Mouse (Mus musculus) layer of hippocampus, postnatal 14 days (tissue): Measurements from ENCODE around the gene Rab6b. TPM values are rescaled to one million over a fixed set of nuclear protein-coding genes. Genes with fewer than 3 reads are reported as not detected.
"Not testable (repeated sequence)": the region's sequence is repeated elsewhere in the genome, so short reads cannot be mapped to it uniquely, and the experiment has no call there.

Experiments
- DNase-seq, 2 experiments: peaks; one replicate each; pipeline ENCODE4 v3.0.0; 2021 to 2022; ENCODE audit warnings: low spot score in 2 of 2, mixed read lengths in 1 of 2
- total RNA-seq, 2 experiments: library from RNA; stranded (reverse); gene quantifications; 2 replicates each; pipeline ENCODE4 v1.2.3; 2021

The Rab6b gene
- total RNA-seq, 2 experiments from 2014 or later, result 560 to 568 TPM

DNA sequence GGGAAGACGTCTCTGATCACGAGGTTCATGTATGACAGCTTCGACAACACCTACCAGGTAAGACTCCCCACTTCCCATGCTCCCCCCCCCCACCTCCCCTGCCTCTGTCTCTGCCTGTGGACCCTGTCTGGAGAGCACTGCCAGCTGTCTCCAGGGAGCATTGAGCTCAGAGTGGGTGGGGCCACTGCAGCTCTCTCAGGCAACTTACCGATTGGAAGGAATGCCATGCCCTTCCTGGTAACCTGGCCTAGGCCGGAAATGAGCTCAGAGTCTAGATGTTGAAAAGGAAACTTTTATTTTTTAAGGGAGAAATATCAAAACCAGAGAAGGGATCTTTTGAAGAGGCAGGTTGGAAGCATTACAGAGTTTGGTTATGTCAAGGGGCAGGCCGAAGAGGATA, 28.8 kb downstream of the Rab6b start:
- no peak for DNase-seq

DNA sequence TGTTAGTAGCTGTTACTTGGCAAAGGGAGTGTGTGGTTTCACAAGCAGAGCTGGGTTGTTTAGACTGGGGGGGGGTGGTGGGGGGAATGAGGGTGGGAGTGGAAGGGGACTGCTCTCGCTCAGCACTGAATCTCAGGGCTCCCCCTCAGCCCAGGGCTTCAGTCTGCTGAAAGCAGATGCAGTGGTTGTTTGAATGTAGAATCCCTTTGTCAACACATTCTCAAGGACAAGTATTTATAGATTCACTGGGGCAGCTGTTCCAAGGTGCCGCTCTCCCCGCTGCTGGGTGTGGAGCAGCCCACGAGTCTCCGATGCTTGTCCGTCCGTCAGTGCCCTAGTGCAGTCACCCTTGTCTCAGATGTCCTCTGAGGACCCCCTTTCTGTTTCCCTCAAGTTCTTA, 29.7 kb downstream of the Rab6b start:
- DNase-seq, result no peak

DNA sequence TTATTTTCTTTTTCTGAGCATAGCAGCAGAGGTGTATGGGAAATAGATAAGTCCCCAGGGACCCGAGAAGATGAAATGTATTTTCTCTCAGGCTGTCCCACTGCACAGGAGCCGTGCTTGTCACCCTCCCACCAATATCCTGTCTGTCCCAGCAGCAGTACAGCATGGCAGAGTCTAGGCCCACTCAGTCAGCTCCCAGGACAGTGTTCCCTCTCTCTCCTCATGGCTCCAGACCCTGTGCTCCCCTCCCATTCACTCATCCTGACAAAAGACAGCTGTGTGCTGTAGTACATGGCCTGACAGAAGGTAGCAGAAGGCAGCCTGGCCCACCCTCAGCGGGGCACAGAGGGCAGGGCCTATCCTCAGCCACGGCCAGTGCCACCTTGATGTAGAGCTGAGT, 32.3 kb downstream of the Rab6b start:
- DNase-seq, result no peak

DNA sequence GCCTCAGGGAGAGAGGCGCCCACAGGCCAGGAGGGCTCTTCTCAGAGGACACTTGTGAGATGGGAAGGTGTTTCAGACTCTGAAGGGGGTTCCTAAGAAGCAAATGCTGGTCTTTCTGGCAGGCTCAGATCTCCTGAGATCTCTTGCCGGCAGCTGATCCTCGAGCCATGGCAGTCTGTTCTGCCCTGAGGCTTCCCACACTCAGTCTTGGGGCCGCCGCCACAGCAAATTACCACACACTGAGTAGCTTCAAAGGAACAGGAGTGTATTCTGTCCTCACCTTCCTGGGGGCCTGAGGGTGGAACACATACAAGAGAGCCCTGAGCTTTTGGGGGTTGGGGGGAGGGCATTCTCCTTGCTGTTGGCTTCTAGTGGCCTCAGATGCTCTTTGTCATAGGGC, 33.8 kb downstream of the Rab6b start:
- no peak for DNase-seq

DNA sequence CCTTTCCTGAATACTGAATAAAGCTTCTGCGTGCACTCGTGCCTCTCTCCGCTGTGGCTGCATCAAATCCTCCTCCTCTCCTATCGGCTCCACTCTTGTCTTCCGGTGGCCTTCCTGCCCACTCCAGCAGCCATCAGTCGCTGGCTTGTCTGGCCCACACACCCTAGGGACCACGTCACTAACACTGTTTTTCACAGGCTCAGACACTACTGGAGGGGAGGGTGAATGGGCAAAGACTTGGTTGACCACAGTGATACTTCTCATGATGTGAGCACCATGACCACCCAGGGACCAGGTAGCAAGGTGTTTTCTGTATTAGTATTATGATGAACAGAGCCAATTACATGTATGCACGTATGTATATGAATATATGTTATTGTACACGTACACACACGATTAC, 34.7 kb downstream of the Rab6b start:
- DNase-seq, result no peak

DNA sequence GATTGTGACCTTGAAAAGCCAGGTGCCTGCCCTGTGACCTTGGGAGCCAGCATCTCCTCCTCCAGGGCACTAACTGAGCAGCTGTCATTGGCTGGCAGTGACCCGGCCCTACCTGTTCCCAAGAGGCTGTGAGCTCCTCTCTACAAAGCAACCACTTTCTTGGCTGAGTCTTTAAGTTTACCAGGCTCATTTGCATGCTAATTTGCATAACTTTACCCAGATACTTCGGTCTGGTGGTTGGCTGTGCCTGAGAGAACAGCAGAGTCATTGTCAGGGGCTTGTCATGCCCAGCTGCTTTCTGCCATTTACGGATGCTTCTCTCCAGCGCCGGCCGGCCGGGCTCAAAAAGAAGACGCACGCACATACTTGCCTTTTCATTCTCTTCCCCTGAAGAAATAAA, 35.1 kb downstream of the Rab6b start:
- peak in 1 of 2 experiments; percentile 55 for DNase-seq

DNA sequence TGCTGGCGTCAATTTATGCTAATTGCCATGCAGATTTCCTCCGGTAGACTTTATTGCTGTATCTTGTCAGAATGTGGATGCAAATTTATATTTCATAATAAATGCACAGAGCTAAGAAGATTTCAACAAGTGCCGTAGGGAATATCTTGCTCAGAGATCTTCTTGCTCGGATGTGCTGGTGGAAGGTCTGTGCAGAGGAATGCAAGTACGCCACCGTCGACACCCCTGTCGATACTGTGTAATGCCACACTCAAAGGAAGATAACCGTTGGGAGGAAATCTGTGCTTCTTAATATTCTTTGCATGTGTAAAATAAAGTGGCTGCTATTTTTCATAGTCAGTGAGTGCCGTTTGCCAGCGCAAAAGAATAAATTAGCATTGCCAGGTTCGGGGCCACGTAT, 35.5 kb downstream of the Rab6b start:
- DNase-seq, result no peak

DNA sequence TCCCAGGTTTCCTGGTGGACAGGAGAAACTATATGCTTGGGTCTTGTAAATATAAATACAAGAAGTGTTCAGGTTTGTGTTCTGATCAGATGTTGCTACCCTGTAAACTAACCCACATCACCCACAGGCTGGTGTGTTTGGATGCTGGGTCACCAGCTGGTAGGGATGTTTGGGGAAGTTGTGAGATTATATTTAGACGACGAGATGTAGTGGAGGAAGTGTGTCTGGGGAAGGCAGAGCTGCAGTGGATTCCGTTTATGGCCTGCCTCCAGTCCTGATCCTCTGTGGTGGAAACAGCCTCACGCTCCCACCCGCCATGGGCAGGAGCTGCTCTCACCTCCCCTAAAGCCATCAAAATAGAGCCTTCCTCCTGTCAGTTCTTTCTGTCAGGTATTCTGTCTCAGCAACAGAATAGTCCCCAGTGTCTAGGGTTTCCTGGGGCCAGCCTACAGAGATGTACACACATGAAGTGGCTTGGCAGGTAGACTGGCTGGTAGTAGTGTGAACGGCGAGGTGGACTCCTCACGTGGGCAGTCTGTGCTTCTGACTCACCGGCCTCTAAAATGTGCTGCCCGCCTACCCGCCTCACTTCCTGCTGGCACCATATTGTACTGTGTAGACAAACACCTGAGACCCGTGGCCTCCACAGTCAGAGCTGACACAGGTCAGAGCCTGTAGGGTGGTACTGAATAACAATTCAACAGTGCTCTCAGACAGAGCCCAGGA, 37.6 kb downstream of the Rab6b start:
- no peak for DNase-seq

DNA sequence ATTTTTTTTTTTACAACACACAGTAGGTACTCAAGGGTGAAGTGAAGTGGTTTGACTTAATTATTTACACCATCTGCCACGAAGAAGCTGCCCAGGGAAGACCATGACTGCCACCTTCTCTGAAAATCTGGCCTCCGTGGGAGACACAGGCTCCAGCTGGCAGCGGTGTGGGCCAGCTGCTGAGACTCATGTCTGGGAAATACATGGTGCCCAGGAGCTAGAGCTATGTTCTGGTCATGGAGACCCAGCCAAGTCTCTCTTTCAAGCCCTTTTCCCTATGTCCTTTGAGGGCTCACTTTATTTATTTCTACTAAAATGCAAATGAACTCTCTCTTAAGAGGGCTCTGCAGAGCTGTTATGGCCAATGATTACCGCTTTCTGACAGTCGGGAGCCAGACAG, 41.7 kb downstream of the Rab6b start:
- peak in 1 of 2 experiments; percentile 26 for DNase-seq

DNA sequence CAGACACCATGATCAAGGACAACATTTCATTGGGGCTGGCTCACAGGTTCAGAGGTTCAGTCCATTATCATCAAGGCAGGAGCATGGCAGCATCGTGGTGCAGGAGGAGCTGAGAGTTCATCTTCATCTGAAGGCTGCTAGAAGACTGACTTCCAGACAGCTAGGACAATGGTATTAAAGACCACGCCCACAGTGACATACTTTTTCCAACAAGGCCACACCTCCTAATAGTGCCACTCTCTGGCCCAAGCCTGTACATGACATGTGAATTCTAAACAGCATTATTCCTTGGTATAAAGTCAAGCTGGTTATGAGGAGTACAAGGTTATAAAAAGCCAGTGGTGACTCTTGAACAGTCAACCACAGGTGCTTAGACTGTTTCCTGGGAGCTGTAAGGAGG, 43.0 kb downstream of the Rab6b start:
- DNase-seq, result no peak

DNA sequence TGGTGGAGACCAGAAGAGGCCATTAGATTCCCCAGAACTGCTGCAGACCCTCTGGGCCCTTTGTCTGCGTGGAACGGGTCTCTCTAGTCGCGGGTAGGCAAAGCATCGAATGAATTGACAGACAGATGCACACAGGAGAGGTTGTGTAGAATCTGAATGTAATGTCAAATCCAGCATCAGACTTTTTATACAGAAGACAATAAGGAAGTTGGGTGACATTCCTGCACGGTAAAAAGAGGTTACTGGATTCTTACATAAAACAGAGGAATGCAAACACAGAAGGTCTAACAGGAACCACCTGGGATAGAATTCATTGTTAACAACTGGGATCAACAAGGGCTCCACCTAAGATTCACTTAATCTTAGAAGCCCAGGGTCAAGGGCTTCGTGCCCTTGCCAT, 43.6 kb downstream of the Rab6b start:
- not testable (repeated sequence) for DNase-seq

DNA sequence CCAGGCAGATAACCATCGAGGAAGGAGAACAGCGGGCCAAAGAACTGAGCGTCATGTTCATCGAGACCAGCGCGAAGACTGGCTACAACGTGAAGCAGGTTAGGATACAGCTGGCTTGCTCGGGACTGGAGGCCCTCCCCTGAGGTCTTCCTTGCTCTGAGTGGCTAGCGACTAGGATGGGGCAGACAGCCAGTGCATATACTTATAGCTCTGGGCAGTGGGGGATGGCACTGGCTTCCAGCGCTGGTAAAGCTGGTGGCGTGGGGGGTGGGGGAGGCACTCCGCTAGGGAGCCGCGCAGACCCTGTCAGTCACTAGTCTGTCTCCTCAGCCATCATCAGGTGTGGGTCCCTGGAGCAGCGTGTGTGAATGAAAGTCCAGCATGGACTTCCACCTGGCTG, 52.2 kb downstream of the Rab6b start:
- no peak for DNase-seq

DNA sequence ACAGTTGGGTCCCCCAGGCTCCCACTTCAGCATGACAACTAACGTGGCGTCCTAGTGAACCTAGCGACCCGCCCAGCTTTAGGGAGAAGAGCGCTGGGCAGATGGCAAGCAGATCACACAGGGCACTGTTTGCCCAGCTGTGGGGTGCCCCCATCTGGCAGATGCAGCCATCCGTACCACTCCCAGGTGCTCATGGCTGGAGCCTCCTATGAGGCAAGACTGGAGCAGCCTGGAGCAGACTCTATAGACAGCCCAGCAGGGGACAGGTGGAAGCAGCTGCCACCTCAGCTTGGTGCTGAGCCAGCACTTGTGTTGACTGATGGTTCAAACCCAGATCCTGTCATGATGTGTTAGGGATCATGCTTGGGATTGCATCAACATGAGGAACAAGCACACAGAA, 56.5 kb downstream of the Rab6b start:
- no peak for DNase-seq

DNA sequence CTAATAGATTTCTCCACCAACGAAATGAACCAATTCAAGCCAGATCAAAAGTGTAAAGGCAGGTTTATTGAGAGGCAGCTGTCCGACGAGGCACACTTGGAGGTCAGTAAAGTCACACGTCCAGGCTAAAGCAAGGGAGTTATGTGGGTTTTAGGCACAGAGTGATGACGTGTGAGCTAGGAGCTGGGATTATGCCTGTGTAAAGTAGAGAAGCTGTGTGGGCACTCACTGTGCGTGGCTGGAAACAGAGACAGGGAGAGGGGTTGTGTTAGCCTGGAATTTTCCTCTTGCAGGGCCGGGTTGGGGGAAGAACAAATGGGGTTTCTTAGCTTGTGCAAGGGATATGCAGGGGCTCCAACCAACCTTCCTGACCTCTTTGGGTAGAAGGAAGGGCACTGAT, 57.2 kb downstream of the Rab6b start:
- DNase-seq, result no peak

DNA sequence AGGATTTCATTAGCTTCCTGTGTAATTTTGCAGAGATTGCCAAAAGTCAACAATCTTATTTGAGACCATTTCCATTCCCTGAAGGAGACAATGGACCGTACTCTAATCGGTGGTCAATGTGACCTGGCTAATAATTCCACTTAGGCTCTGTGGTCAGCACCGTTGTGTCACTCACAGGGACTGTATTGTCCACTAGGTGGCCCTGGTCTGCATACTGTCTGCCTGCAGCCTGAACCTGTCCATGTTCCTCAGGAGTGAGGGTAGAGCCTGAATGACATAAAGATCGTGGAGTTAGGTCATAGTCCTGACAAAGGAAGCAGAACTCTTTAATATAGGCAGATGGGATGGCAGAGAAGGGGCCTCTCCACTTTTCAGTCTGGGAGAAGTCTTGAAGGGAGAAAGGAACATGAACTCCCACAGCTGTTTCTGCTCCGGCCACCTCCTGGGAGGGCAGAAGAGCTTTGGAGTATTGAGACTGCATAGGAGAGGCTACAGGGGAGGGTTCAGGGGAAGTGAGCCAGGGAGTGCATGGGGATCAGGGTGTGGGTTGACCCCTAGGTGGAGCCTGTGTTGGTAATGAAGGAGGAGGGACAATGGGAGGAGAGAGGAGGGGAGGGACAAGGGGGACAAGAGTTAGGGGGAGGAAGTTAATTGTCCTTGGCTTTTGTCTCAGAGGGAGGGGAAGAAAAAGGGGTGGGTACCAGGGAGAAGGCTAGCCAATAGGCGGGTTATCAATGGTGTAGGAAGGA, 63.4 kb downstream of the Rab6b start:
- no peak for DNase-seq

DNA sequence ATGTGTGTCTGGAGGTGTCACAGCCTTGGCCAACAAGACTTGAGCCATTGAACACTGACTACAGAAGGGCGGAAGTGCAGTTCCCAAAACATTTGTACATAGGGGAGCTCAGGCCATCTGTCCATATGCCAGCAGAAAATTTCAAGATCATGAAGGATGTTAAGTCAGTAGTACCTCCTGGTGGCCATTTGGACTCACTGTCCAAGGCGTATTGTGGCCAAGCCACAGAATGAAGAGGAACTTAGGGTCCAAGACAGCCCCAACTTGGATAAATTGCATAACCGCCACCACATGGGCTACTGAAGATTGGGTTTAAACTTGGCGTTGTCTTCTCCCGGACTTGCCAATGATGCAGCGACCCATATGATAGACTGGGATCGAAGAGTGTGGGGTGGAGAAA, 64.1 kb downstream of the Rab6b start:
- no peak for DNase-seq

DNA sequence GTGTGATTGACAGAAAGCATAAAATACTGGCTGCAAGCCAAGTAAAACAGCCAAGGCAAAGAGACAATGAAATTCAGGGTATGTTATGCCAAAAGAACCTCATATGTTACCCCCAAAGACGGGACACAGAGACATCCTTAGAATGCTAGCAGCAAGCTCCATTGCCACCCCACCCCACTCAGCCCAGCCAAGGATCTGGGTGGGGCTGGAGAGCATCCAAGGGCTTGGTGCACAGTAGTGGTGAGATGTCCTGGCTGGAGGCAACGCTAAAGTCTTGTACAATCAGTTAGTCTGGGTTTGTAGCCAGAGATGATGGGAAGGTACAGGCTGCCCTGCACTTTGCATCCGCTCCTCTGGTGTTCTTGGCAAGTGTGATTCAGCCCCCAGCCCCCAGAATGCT, 68.7 kb downstream of the Rab6b start:
- peak; percentile 13 to 26 for DNase-seq

DNA sequence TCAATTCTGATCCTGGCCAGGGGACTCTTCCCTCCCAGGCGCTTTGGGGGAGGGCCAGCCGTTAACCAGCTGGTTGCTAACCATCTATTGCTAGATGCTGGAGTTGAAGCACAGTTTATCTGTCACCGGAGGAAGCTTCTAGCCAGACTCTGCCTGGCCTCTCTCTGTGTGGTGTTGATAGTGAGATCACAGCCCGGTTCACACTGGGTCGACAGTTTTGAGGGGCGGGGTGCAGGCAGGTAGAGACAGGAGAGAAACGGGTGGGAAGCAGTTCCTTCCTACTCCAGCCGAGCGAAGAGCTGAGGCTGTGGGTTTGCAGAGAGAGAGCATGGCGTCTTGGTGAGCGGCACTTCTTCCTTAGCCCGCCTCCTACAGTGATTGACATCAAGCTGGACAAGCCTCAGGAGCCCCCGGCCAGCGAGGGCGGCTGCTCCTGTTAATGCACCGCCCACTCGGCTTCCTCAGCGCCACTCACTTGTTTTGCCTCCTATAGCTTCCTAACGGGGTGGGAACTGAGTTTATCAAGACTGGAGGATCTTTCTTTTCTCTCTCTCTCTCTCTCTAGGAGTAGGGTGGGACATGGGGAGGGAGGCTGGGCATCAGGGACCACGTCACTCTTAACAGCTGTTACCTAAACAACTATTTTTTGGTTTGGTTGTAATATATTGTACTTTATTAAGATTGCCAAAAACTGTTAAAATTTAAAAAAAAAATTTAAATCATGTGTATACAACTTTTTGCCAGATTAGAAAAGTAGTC, 69.4 kb downstream of the Rab6b start:
- DNase-seq, result peak; percentile 30 to 57

DNA sequence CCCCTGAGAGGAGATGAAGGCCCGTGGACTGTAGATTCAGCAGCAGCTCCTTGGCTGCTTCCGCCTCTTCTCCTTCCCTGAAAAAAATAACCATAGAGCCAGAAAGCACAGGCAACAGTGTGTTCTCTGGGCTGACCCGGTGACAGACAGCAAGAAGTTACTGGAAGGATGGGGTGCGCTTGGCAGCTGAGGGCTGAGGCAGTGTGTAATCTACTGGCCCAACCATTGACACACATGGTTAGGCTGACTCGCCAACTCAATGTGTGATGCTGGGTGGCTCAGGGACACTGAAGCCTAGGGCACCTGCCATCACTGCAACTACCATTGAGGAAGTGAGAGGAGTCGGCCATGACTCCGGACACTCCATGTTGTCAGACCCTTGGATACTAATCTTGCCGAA, 70.3 kb downstream of the Rab6b start:
- DNase-seq, result no peak

DNA sequence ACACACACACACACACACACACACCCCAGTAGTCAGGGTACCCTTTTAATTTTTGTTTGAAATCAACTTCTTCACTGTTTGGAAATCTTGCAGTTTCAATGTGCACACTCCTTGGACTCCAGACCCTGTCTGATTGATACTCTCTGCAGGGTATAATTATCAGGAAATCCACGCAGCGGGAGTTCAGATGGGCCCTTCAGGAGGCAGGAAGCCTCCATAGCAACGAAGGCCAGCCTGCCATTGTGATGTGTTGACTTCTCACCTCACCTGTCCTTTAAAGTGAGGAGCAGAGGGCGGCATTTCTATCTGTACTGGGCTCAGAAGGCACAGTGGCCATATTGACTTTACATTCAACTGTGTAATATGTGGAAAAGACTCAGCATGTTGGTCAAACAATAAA, 73.3 kb downstream of the Rab6b start:
- DNase-seq, result no peak

DNA sequence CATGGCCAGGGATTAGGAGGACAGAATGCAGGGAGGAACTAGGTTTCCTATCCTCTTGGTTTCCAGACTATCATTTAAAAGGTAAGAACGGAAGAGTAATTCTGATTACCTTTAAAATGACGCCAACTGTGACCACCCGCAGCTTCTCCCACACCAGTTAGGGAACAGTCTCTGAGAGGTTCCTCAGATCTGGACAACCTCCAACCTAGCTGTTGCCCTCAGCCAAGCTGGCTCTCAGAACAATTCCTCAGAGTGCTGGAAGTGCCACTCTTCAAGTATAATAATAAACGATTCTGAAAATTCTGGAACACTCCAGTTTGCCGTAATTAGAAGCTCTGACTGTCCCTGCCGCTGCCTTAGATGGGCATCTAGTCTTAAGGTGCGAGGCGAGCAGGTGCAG, 74.4 kb downstream of the Rab6b start:
- DNase-seq, result peak in 1 of 2 experiments; percentile 29

DNA sequence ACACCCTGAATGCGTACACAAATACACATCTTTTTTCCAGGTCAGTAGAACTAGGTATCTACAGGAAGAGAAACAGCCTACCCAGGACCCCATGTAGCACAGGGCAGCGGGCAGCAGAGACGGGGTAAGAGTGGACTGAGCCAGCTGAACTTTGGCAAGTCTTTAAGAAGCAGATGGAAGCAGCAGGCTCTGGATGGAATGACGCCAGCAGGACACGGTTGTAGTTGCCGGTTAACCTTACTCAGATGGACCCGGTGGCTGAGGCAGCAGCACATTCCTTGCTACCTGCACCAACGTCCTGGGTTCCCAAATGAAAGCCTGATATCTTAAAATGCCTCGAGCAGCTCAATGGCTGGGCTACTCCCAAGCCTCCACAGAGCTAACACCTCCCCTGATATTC, 75.2 kb downstream of the Rab6b start:
- peak in 1 of 2 experiments; percentile 33 for DNase-seq
